ENCODE assay signal across 13 mouse cellular contexts in the genomic region with DNA sequence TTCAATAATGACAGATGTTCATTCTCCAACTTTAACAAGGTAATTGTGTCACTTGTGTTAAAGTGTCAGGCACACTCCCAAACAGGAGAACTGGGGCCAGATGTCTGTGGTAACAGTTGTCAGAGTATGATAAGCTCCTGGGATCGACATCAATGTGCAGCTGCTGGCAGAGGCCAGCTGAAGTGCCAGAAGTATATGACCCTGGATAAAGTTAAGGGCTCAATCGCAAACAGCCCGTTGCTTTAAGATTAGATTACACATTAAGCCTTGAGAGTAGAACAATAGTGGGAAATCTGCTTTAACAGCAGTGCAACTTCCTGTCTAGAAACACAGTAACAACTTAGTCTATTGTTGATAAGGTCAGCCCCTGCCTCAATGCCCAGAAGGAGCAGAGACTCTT. TPM values are rescaled to one million over a fixed set of nuclear protein-coding genes. Genes with fewer than 3 reads are reported as not detected.
DNase-seq lines count a peak whose midpoint lies in the region; ATAC-seq and TF ChIP-seq lines count a peak whose summit lies in the region.
"Had no signal": no experiment of that assay in that cellular context is flagged by ENCODE, and none has a peak within 500 bp of the region (broad histone marks: within the 10 kb centered on the region; RNA-seq: fewer than 3 reads in every experiment).

No protein-coding gene starts in this region.

- no peak overlapping the region for H3K4me2 ChIP-seq in limb, embryonic 14.5 days (replicated peaks; ENCODE audit: low read depth, low read length, severe bottlenecking)
- H3K4me2 ChIP-seq: hindbrain, embryonic 13.5 days; midbrain, embryonic 13.5 days had no signal

- DNase-seq in limb, embryonic 14.5 days (ENCODE audit: low spot score), result peak; percentile 3
- DNase-seq in limb, embryonic 10.5 days (ENCODE audit: low spot score), result no peak
- DNase-seq in c-Kit-positive CD71-positive TER-119-positive erythroid progenitor cells, embryonic 14.5 days (ENCODE audit: low spot score), result peak; percentile 89
- peak; percentile 3 to 22 for DNase-seq in heart, postnatal 10 days
- DNase-seq in mesoderm, embryonic 11.5 days (ENCODE audit: low read depth, low spot score), result peak; percentile 15
- no peak for DNase-seq in right cerebral cortex, postnatal 4 days
- no peak for DNase-seq in left cerebral cortex, adult 18-20 months (ENCODE audit: low spot score in 2 of 2)
- no peak for DNase-seq in cerebellum, postnatal 14 days
- DNase-seq: retina, postnatal 1 day; thymus, postnatal 25 days had no signal

- H3K9ac ChIP-seq in limb, embryonic 14.5 days (ENCODE audit: low read depth, low read length, severe bottlenecking), result no peak overlapping the region
- H3K9ac ChIP-seq: hindbrain, embryonic 13.5 days; midbrain, embryonic 13.5 days had no signal

- no peaks in the 10 kb centered on the region for H3K27me3 ChIP-seq in limb, embryonic 14.5 days (ENCODE audit: control insufficient read depth, insufficient read depth, low read length)
- no peaks in the 10 kb centered on the region for H3K27me3 ChIP-seq in limb, embryonic 10.5 days (ENCODE audit: low read depth, poor library complexity, severe bottlenecking)
- H3K27me3 ChIP-seq: hindbrain, embryonic 13.5 days; midbrain, embryonic 13.5 days had no signal

- H3K4me1 ChIP-seq in limb, embryonic 14.5 days (ENCODE audit: control insufficient read depth, insufficient read depth, low read length), result no peaks in the 10 kb centered on the region
- no peaks in the 10 kb centered on the region for H3K4me1 ChIP-seq in limb, embryonic 10.5 days
- H3K4me1 ChIP-seq: hindbrain, embryonic 13.5 days; midbrain, embryonic 13.5 days had no signal

- no peak overlapping the region for H3K27ac ChIP-seq in limb, embryonic 14.5 days (replicated peaks; ENCODE audit: low read depth, low read length)
- H3K27ac ChIP-seq in limb, embryonic 10.5 days, result no peak overlapping the region
- H3K27ac ChIP-seq: hindbrain, embryonic 13.5 days; midbrain, embryonic 13.5 days had no signal

- no peaks in the 10 kb centered on the region for H3K36me3 ChIP-seq in limb, embryonic 14.5 days (ENCODE audit: control insufficient read depth, insufficient read depth, low read length)
- H3K36me3 ChIP-seq in limb, embryonic 10.5 days, result no peaks in the 10 kb centered on the region
- H3K36me3 ChIP-seq: hindbrain, embryonic 13.5 days; midbrain, embryonic 13.5 days had no signal

- intact Hi-C loops in heart, postnatal 10 days (cut with DNase I), result no loop called here

- ATAC-seq in limb, embryonic 14.5 days (ENCODE audit: low FRiP score, low read depth), result no peak
- ATAC-seq: midbrain, embryonic 13.5 days had no signal

- no peaks in the 10 kb centered on the region for H3K9me3 ChIP-seq in limb, embryonic 14.5 days (ENCODE audit: control insufficient read depth, low read length)
- H3K9me3 ChIP-seq in limb, embryonic 10.5 days (replicated peaks), result no peaks in the 10 kb centered on the region
- H3K9me3 ChIP-seq: hindbrain, embryonic 13.5 days; midbrain, embryonic 13.5 days had no signal

- 21% methylated on average over 3 of the region's 3 CpGs for whole genome bisulfite sequencing in limb, embryonic 14.5 days
- 35% methylated on average over 3 of the region's 3 CpGs for WGBS in limb, embryonic 10.5 days

- TF ChIP-seq POLR2A in limb, embryonic 14.5 days (IDR thresholded peaks at IDR 0.05; ENCODE audit: borderline replicate concordance, extremely low read depth, insufficient read depth, insufficient read length), result no peak

- no peak overlapping the region for H3K4me3 ChIP-seq in limb, embryonic 14.5 days (replicated peaks; ENCODE audit: low read length)
- no peak overlapping the region for H3K4me3 ChIP-seq in limb, embryonic 10.5 days
- H3K4me3 ChIP-seq: hindbrain, embryonic 13.5 days; midbrain, embryonic 13.5 days had no signal

RNA-seq across cellular contexts. Expression of a gene that starts 6.8 kb away (rescaled TPM):
- not detected in 2 replicates for polyA plus RNA-seq in limb, embryonic 14.5 days (2012; rRNA removed)
- polyA plus RNA-seq in limb, embryonic 14.5 days (2014; fragmentation: Nextera tagmentation; extraction: Ambion mirVana), result not detected in 2 replicates
- not detected in 2 replicates for polyA plus RNA-seq in limb, embryonic 10.5 days (2016; fragmentation: Nextera tagmentation; extraction: Ambion mirVana)
- total RNA-seq in heart, postnatal 10 days (2021), result not detected
- not detected for total RNA-seq in left cerebral cortex, adult 18-20 months (2021)
- polyA plus RNA-seq: forebrain, embryonic 11.5 days; hindbrain, embryonic 13.5 days; midbrain, embryonic 13.5 days had no signal

RNA-seq across cellular contexts. Expression of a gene that starts 15.8 kb away (rescaled TPM):
- not detected in 2 replicates for polyA plus RNA-seq in limb, embryonic 14.5 days (2012; rRNA removed)
- not detected in 2 replicates for polyA plus RNA-seq in limb, embryonic 14.5 days (2014; fragmentation: Nextera tagmentation; extraction: Ambion mirVana)
- polyA plus RNA-seq in limb, embryonic 10.5 days (2016; fragmentation: Nextera tagmentation; extraction: Ambion mirVana), result not detected in 2 replicates
- total RNA-seq in heart, postnatal 10 days (2021), result not detected
- total RNA-seq in left cerebral cortex, adult 18-20 months (2021), result not detected
- polyA plus RNA-seq: forebrain, embryonic 11.5 days; hindbrain, embryonic 13.5 days; midbrain, embryonic 13.5 days had no signal

RNA-seq across cellular contexts. Expression of a gene that starts 18.6 kb away (rescaled TPM):
- not detected in 2 replicates for polyA plus RNA-seq in limb, embryonic 14.5 days (2012; rRNA removed)
- not detected in 2 replicates for polyA plus RNA-seq in limb, embryonic 14.5 days (2014; fragmentation: Nextera tagmentation; extraction: Ambion mirVana)
- not detected in 2 replicates for polyA plus RNA-seq in limb, embryonic 10.5 days (2016; fragmentation: Nextera tagmentation; extraction: Ambion mirVana)
- not detected for total RNA-seq in heart, postnatal 10 days (2021)
- not detected for total RNA-seq in left cerebral cortex, adult 18-20 months (2021)
- polyA plus RNA-seq: forebrain, embryonic 11.5 days; hindbrain, embryonic 13.5 days; midbrain, embryonic 13.5 days had no signal

RNA-seq across cellular contexts. Expression of a gene that starts 24.0 kb away (rescaled TPM):
- not detected in 2 replicates for polyA plus RNA-seq in limb, embryonic 14.5 days (2012; rRNA removed)
- polyA plus RNA-seq in limb, embryonic 14.5 days (2014; fragmentation: Nextera tagmentation; extraction: Ambion mirVana), result not detected in 2 replicates
- polyA plus RNA-seq in limb, embryonic 10.5 days (2016; fragmentation: Nextera tagmentation; extraction: Ambion mirVana), result not detected in 2 replicates
- total RNA-seq in heart, postnatal 10 days (2021), result not detected
- total RNA-seq in left cerebral cortex, adult 18-20 months (2021), result not detected
- polyA plus RNA-seq: forebrain, embryonic 11.5 days; hindbrain, embryonic 13.5 days; midbrain, embryonic 13.5 days had no signal

RNA-seq across cellular contexts. Expression of a gene that starts 24.1 kb away (rescaled TPM):
- not detected in 2 replicates for polyA plus RNA-seq in limb, embryonic 14.5 days (2012; rRNA removed)
- polyA plus RNA-seq in limb, embryonic 14.5 days (2014; fragmentation: Nextera tagmentation; extraction: Ambion mirVana), result not detected in 2 replicates
- polyA plus RNA-seq in limb, embryonic 10.5 days (2016; fragmentation: Nextera tagmentation; extraction: Ambion mirVana), result not detected in 2 replicates
- total RNA-seq in heart, postnatal 10 days (2021), result not detected
- not detected for total RNA-seq in left cerebral cortex, adult 18-20 months (2021)
- polyA plus RNA-seq: forebrain, embryonic 11.5 days; hindbrain, embryonic 13.5 days; midbrain, embryonic 13.5 days had no signal

Comparison
In these comparisons a context has a peak if more than half of its experiments do, and no peak if none do; other contexts are left out.
1. DNase-seq: peak in limb, embryonic 14.5 days (single experiment), c-Kit-positive CD71-positive TER-119-positive erythroid progenitor cells, embryonic 14.5 days (single experiment), heart, postnatal 10 days (2 of 2) and mesoderm, embryonic 11.5 days (single experiment); none in limb, embryonic 10.5 days (single experiment), right cerebral cortex, postnatal 4 days (single experiment), left cerebral cortex, adult 18-20 months (0 of 2) and cerebellum, postnatal 14 days (0 of 2).